Mouse (Mus musculus): ENCODE data around the gene Zfp39. TPM values are rescaled to one million over a fixed set of nuclear protein-coding genes. Genes with fewer than 3 reads are reported as not detected.

Zfp39 gene
- polyA plus RNA-seq, 1 experiment: 1.5 TPM

- peaks cover 3% of the 10 kb centered on the region; the same call in 1 of the 2 replicates for H3K4me1 ChIP-seq (ENCODE audit: control insufficient read depth, insufficient read depth, low read length)
- no peak overlapping the region for H3K4me3 ChIP-seq (ENCODE audit: insufficient read depth, low read depth, low read length)
- no peak overlapping the region for H3K27ac ChIP-seq (ENCODE audit: insufficient read depth, low read depth, low read length)
- 63% methylated on average over 6 of the region's 6 CpGs for WGBS
- no peaks in the 10 kb centered on the region for H3K36me3 ChIP-seq (ENCODE audit: control insufficient read depth, insufficient read depth, low read length)
- TF ChIP-seq POLR2A (IDR thresholded peaks at IDR 0.05; ENCODE audit: low read depth, low read length): no peak
- TF ChIP-seq CTCF (conservative IDR thresholded peaks at IDR 0.05; ENCODE audit: insufficient read depth, insufficient read length, low read depth, low read length): no peak
- no peaks in the 10 kb centered on the region for H3K27me3 ChIP-seq (replicated peaks; ENCODE audit: control insufficient read depth, insufficient read depth, low read length)
- DNase-seq: peak; percentile 33
Measured at GRCm38 (mm10) chr11:58904838-58905237, 813 bp upstream of the Zfp39 start.

GRCm38 (mm10) chr11:58904410-58904718 is 339 bp upstream of the Zfp39 start:
- TF ChIP-seq CTCF (conservative IDR thresholded peaks at IDR 0.05; ENCODE audit: insufficient read depth, insufficient read length, low read depth, low read length): no peak
- no peak for TF ChIP-seq POLR2A (IDR thresholded peaks at IDR 0.05; ENCODE audit: low read depth, low read length)
- Histone ChIP-seq H3K27ac (ENCODE audit: insufficient read depth, low read depth, low read length) (peak overlapping the region; percentile 68; the same call in 1 of the 2 replicates), H3K27me3 (replicated peaks; ENCODE audit: control insufficient read depth, insufficient read depth, low read length) (no peaks in the 10 kb centered on the region), H3K4me3 (ENCODE audit: insufficient read depth, low read depth, low read length) (peak overlapping the region; percentile 81), H3K4me1 (ENCODE audit: control insufficient read depth, insufficient read depth, low read length) (peaks cover 3% of the 10 kb centered on the region; the same call in 1 of the 2 replicates), H3K36me3 (ENCODE audit: control insufficient read depth, insufficient read depth, low read length) (no peaks in the 10 kb centered on the region)
- WGBS: 1% methylated on average over 8 of the region's 8 CpGs
- DNase-seq: no peak

GRCm38 (mm10) chr11:58901080-58901479 is 2.9 kb downstream of the Zfp39 start:
- H3K27ac ChIP-seq (ENCODE audit: insufficient read depth, low read depth, low read length): no peak overlapping the region
- no peak for TF ChIP-seq CTCF (conservative IDR thresholded peaks at IDR 0.05; ENCODE audit: insufficient read depth, insufficient read length, low read depth, low read length)
- TF ChIP-seq POLR2A (IDR thresholded peaks at IDR 0.05; ENCODE audit: low read depth, low read length): no peak
- H3K4me1 ChIP-seq (ENCODE audit: control insufficient read depth, insufficient read depth, low read length): peaks cover 3% of the 10 kb centered on the region; the same call in 1 of the 2 replicates
- H3K4me3 ChIP-seq (ENCODE audit: insufficient read depth, low read depth, low read length): no peak overlapping the region
- DNase-seq: no peak
- H3K36me3 ChIP-seq (ENCODE audit: control insufficient read depth, insufficient read depth, low read length): peaks cover 2% of the 10 kb centered on the region; the same call in 1 of the 2 replicates
- no peaks in the 10 kb centered on the region for H3K27me3 ChIP-seq (replicated peaks; ENCODE audit: control insufficient read depth, insufficient read depth, low read length)

GRCm38 (mm10) chr11:58897485-58897884 is 6.5 kb downstream of the Zfp39 start:
- no peak overlapping the region for H3K27ac ChIP-seq (ENCODE audit: insufficient read depth, low read depth, low read length)
- TF ChIP-seq CTCF (conservative IDR thresholded peaks at IDR 0.05; ENCODE audit: insufficient read depth, insufficient read length, low read depth, low read length) (no peak), POLR2A (IDR thresholded peaks at IDR 0.05; ENCODE audit: low read depth, low read length) (no peak)
- no peaks in the 10 kb centered on the region; the same call in 1 of the 2 replicates for H3K4me1 ChIP-seq (ENCODE audit: control insufficient read depth, insufficient read depth, low read length)
- H3K4me3 ChIP-seq (ENCODE audit: insufficient read depth, low read depth, low read length): no peak overlapping the region
- H3K36me3 ChIP-seq (ENCODE audit: control insufficient read depth, insufficient read depth, low read length): peaks cover 4% of the 10 kb centered on the region; the same call in 1 of the 2 replicates
- 85% methylated on average over 6 of the region's 6 CpGs for WGBS
- no peaks in the 10 kb centered on the region for H3K27me3 ChIP-seq (replicated peaks; ENCODE audit: control insufficient read depth, insufficient read depth, low read length)
- no peak for DNase-seq

DNA sequence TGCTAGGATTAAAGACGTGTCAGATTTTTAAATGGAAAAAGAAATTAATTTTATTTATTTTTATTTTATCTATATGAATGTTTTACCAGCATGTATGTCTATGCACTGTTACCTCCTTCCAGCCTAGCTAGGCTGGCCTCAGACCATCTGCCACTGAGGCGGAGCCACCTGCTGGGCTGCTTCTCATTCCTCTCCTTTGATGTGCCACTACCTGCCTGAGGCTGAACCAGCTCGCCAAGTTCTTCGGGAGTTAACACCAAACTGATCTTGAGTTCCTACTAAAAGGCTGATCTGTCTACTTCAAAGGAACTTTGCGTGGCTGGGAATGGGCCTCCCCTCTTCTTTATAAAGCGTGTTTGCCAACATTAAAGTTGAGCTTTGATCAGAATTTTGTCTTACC is 9.6 kb downstream of the Zfp39 start:
- Histone ChIP-seq H3K4me1 (ENCODE audit: control insufficient read depth, insufficient read depth, low read length) (no peaks in the 10 kb centered on the region), H3K27ac (ENCODE audit: insufficient read depth, low read depth, low read length) (no peak overlapping the region), H3K27me3 (replicated peaks; ENCODE audit: control insufficient read depth, insufficient read depth, low read length) (no peaks in the 10 kb centered on the region), H3K4me3 (ENCODE audit: insufficient read depth, low read depth, low read length) (no peak overlapping the region), H3K36me3 (ENCODE audit: control insufficient read depth, insufficient read depth, low read length) (peaks cover 5% of the 10 kb centered on the region)
- 81% methylated on average over 6 of the region's 6 CpGs for WGBS
- DNase-seq: no peak
- TF ChIP-seq POLR2A (IDR thresholded peaks at IDR 0.05; ENCODE audit: low read depth, low read length): no peak
- TF ChIP-seq CTCF (conservative IDR thresholded peaks at IDR 0.05; ENCODE audit: insufficient read depth, insufficient read length, low read depth, low read length): no peak

DNA sequence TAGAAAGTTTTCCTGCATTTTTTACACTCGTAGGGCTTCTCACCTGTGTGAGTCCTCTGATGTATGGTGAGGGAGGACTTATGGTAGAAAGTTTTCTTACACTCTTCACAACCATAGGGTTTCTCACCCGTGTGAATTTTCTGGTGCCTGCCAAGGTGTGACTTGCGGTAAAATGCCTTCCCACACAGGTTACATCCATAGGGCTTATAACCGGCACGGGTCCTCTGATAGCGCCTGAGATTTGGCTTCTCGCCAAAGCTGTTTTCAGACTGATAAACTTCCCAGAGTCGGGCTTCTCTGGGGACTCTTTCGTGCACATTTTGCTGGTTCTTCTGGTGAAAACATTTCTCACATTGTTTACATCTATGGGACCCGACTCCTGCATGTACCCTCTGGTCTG is 13.5 kb downstream of the Zfp39 start:
- WGBS: 82% methylated on average over 10 of the region's 10 CpGs
- no peak for TF ChIP-seq POLR2A (IDR thresholded peaks at IDR 0.05; ENCODE audit: low read depth, low read length)
- no peak for TF ChIP-seq CTCF (conservative IDR thresholded peaks at IDR 0.05; ENCODE audit: insufficient read depth, insufficient read length, low read depth, low read length)
- Histone ChIP-seq H3K27ac (ENCODE audit: insufficient read depth, low read depth, low read length) (no peak overlapping the region), H3K36me3 (ENCODE audit: control insufficient read depth, insufficient read depth, low read length) (peaks cover 4% of the 10 kb centered on the region), H3K27me3 (replicated peaks; ENCODE audit: control insufficient read depth, insufficient read depth, low read length) (no peaks in the 10 kb centered on the region), H3K4me3 (ENCODE audit: insufficient read depth, low read depth, low read length) (no peak overlapping the region), H3K4me1 (ENCODE audit: control insufficient read depth, insufficient read depth, low read length) (no peaks in the 10 kb centered on the region)
- DNase-seq: no peak

DNA sequence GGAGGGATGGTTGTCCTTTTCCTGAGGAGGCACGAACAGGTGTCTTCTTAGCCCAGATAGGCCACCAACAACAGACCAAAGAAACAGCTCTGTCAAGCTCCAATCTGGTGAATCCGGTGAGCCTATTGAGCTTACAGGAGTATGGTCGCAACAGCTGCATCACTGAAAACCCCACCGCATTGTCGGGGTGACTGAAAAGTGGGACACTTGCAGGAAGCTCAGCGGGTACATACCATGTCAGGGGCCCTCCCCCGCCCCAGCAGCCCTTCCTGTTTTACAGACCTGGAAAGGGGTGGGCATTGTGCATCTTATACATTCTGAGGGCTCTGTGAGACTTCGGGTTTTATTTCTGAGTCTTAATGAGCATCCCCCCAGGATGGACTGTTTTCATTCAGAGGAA is 20.3 kb downstream of the Zfp39 start:
- 78% methylated on average over 8 of the region's 8 CpGs for WGBS
- H3K4me3 ChIP-seq (ENCODE audit: insufficient read depth, low read depth, low read length): no peak overlapping the region
- TF ChIP-seq CTCF (conservative IDR thresholded peaks at IDR 0.05; ENCODE audit: insufficient read depth, insufficient read length, low read depth, low read length): no peak
- no peak for TF ChIP-seq POLR2A (IDR thresholded peaks at IDR 0.05; ENCODE audit: low read depth, low read length)
- DNase-seq: no peak
- peaks cover 1% of the 10 kb centered on the region for H3K36me3 ChIP-seq (ENCODE audit: control insufficient read depth, insufficient read depth, low read length)
- no peaks in the 10 kb centered on the region for H3K27me3 ChIP-seq (replicated peaks; ENCODE audit: control insufficient read depth, insufficient read depth, low read length)
- H3K4me1 ChIP-seq (ENCODE audit: control insufficient read depth, insufficient read depth, low read length): no peaks in the 10 kb centered on the region
- H3K27ac ChIP-seq (ENCODE audit: insufficient read depth, low read depth, low read length): no peak overlapping the region

All from kidney, adult 2 months (tissue).